ENCODE assay signal across 9 mouse cellular contexts in the genomic region with DNA sequence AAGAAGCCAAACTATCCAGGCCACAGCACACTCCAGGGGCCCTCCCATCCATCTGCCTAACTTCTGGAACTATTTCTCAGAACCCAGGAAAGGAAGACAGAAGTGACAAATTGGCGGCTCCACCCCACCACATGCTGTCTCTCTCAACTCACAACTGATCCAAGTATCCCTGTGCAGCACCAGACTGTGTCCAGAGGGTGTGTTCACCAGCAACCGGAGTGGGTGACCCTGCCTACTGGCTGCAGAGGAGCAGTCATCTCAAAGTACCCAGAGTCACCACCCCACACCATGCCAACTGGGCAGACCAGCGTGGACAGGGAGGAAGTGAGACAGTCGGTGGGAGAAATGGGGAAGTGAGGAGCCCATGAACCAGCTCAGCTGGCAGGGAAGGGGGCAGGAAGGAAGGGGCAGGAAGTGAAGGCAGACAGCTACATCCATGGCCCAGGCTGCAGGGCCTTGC. TPM values are rescaled to one million over a fixed set of nuclear protein-coding genes. Genes with fewer than 3 reads are reported as not detected.
DNase-seq lines count a peak whose midpoint lies in the region; ATAC-seq lines count a peak whose summit lies in the region.
"Had no signal": no experiment of that assay in that cellular context is flagged by ENCODE, and none has a peak within 500 bp of the region (broad histone marks: within the 10 kb centered on the region; RNA-seq: fewer than 3 reads in every experiment).

No protein-coding gene starts in this region.

- no peaks in the 10 kb centered on the region for H3K9me3 ChIP-seq in heart, embryonic 12.5 days (replicated peaks)
- H3K9me3 ChIP-seq: liver, embryonic 13.5 days had no signal

- WGBS in heart, embryonic 12.5 days, result 58% methylated on average over 4 of the region's 4 CpGs

- intact Hi-C loops in gastrocnemius, postnatal 36 days (cut with DNase I), result no loop called here

- no peak for ATAC-seq in heart, embryonic 12.5 days (ENCODE audit: insufficient number of reproducible peaks, low FRiP score)
- ATAC-seq in monocyte, adult 5-6 weeks (replicated peaks; ENCODE audit: insufficient number of reproducible peaks, low FRiP score, low TSS enrichment, poor library complexity, severe bottlenecking), result peak; percentile 96
- ATAC-seq in erythroid progenitor cell, adult 5-6 weeks (replicated peaks; ENCODE audit: low FRiP score, poor library complexity, severe bottlenecking), result no peak

- no peak overlapping the region for H3K4me3 ChIP-seq in heart, embryonic 12.5 days
- H3K4me3 ChIP-seq: liver, embryonic 13.5 days had no signal

- H3K36me3 ChIP-seq in heart, embryonic 12.5 days, result peaks cover 17% of the 10 kb centered on the region

- DNase-seq in gastrocnemius, postnatal 25 days, result peak; percentile 55
- DNase-seq in gastrocnemius, postnatal 36 days, result no peak
- peak; percentile 76 to 79 for DNase-seq in right cerebral cortex, postnatal 10 days (ENCODE audit: low spot score in 2 of 2)
- DNase-seq in right cerebral cortex, postnatal 14 days, result no peak
- DNase-seq in right cerebral cortex, adult 2 months (ENCODE audit: low spot score in 2 of 2), result no peak
- DNase-seq: liver, embryonic 13.5 days had no signal

- peak overlapping the region; percentile 44; the same call in 1 of the 2 replicates for H3K9ac ChIP-seq in heart, embryonic 12.5 days
- H3K9ac ChIP-seq: liver, embryonic 13.5 days had no signal

- H3K27ac ChIP-seq in heart, embryonic 12.5 days (ENCODE audit: poor library complexity, severe bottlenecking), result no peak overlapping the region
- H3K27ac ChIP-seq: liver, embryonic 13.5 days had no signal

- no peaks in the 10 kb centered on the region for H3K27me3 ChIP-seq in heart, embryonic 12.5 days (replicated peaks)
- H3K27me3 ChIP-seq: liver, embryonic 13.5 days had no signal

- H3K4me1 ChIP-seq in heart, embryonic 12.5 days (replicated peaks), result peaks cover 69% of the 10 kb centered on the region

- H3K4me2 ChIP-seq in heart, embryonic 12.5 days, result no peak overlapping the region
- H3K4me2 ChIP-seq: liver, embryonic 13.5 days had no signal

RNA-seq across cellular contexts. Expression of a gene that starts 15.8 kb away (rescaled TPM):
- total RNA-seq in gastrocnemius, postnatal 25 days (2021), result 1 to 10 TPM; 4.5 to 5.0 TPM
- total RNA-seq in gastrocnemius, postnatal 36 days (2021), result 1 to 10 TPM; 3.9 to 4.1 TPM
- polyA plus RNA-seq in heart, embryonic 12.5 days (2016; fragmentation: Nextera tagmentation; extraction: Ambion mirVana), result 4.5 and 5.2 TPM in 2 replicates
- total RNA-seq in monocyte, adult 5-6 weeks (2017), result 0.76 to 1.5 TPM (median 0.78 TPM) in 3 replicates
- 0.36 and 0.42 TPM in 2 replicates for total RNA-seq in erythroid progenitor cell, adult 5-6 weeks (2015; ENCODE audit: low replicate concordance)
- 2.8 and 3.6 TPM in 2 replicates for total RNA-seq in erythroid progenitor cell, adult 5-6 weeks (2017; ENCODE audit: low replicate concordance)

RNA-seq across cellular contexts. Expression of a gene that starts 23.6 kb away (rescaled TPM):
- total RNA-seq in gastrocnemius, postnatal 25 days (2021), result not detected
- not detected for total RNA-seq in gastrocnemius, postnatal 36 days (2021)
- polyA plus RNA-seq in heart, embryonic 12.5 days (2016; fragmentation: Nextera tagmentation; extraction: Ambion mirVana), result not detected in 2 replicates
- not detected in 3 replicates for total RNA-seq in monocyte, adult 5-6 weeks (2017)
- total RNA-seq in erythroid progenitor cell, adult 5-6 weeks (2015; ENCODE audit: low replicate concordance), result not detected in 2 replicates
- not detected in 2 replicates for total RNA-seq in erythroid progenitor cell, adult 5-6 weeks (2017; ENCODE audit: low replicate concordance)
- polyA plus RNA-seq: liver, embryonic 13.5 days had no signal

RNA-seq across cellular contexts. Expression of a gene that starts 56.3 kb away (rescaled TPM):
- 1 to 10 TPM; 1.2 to 1.9 TPM for total RNA-seq in gastrocnemius, postnatal 25 days (2021)
- 1 to 10 TPM; 1.2 to 1.3 TPM for total RNA-seq in gastrocnemius, postnatal 36 days (2021)
- 39.1 and 41.0 TPM in 2 replicates for polyA plus RNA-seq in heart, embryonic 12.5 days (2016; fragmentation: Nextera tagmentation; extraction: Ambion mirVana)
- total RNA-seq in monocyte, adult 5-6 weeks (2017), result 13.4 to 31.9 TPM (median 17.8 TPM) in 3 replicates
- 56.9 and 59.5 TPM in 2 replicates for total RNA-seq in erythroid progenitor cell, adult 5-6 weeks (2015; ENCODE audit: low replicate concordance)
- total RNA-seq in erythroid progenitor cell, adult 5-6 weeks (2017; ENCODE audit: low replicate concordance), result 62.4 and 101 TPM in 2 replicates

Comparison
In these comparisons a context has a peak if more than half of its experiments do, and no peak if none do; other contexts are left out.
1. DNase-seq: peak in gastrocnemius, postnatal 25 days (single experiment) and right cerebral cortex, postnatal 10 days (2 of 2); none in gastrocnemius, postnatal 36 days (0 of 2), right cerebral cortex, postnatal 14 days (single experiment) and right cerebral cortex, adult 2 months (0 of 2).